Mouse (Mus musculus) myocyte (in vitro differentiated cells): ENCODE measurements around the gene Gk. TPM values are rescaled to one million over a fixed set of nuclear protein-coding genes. Genes with fewer than 3 reads are reported as not detected.

Source experiments
- H3K27me3 ChIP-seq: one replicate; pipeline ENCODE4 v1.6.1; 2011; ENCODE audit not compliant: control insufficient read depth, insufficient read depth, insufficient read length
- H3K36me3 ChIP-seq: one replicate; pipeline ENCODE4 v1.6.1; 2011; ENCODE audit not compliant: control insufficient read depth, insufficient read depth
- H3K4me2 ChIP-seq: one replicate; pipeline ENCODE4 v1.6.1; 2011; ENCODE audit warnings: low read depth, control low read depth
- H3K4me3 ChIP-seq: one replicate; pipeline ENCODE4 v1.5.1; 2011; ENCODE audit warnings: mild to moderate bottlenecking, control low read depth, moderate library complexity
- H3K79me2 ChIP-seq: one replicate; pipeline ENCODE4 v1.6.1; 2011; ENCODE audit not compliant: control insufficient read depth, insufficient read depth
- H3ac ChIP-seq: one replicate; pipeline ENCODE4 v1.6.1; 2011; ENCODE audit not compliant: control insufficient read depth, insufficient read length
- CEBPB ChIP-seq: IDR thresholded peaks from 2 replicates; pipeline ENCODE4 v1.6.1; 2011; ENCODE audit warnings: mild to moderate bottlenecking, moderate library complexity; ENCODE audit not compliant: poor library complexity, insufficient read depth, severe bottlenecking
- E2F4 ChIP-seq: IDR thresholded peaks from one replicate; pipeline ENCODE4 v1.6.1; 2011; ENCODE audit warnings: mild to moderate bottlenecking, control low read depth, moderate library complexity; ENCODE audit not compliant: insufficient read depth
- MAX ChIP-seq: IDR thresholded peaks from one replicate; pipeline ENCODE4 v1.6.1; 2011; ENCODE audit warnings: low read depth, mild to moderate bottlenecking, control low read depth
- MYOD1 ChIP-seq, 3 experiments: IDR thresholded peaks; one replicate each; pipeline ENCODE4 v1.6.1; 2011; ENCODE audit warnings: control low read depth in 2 of 3, low read depth in 2 of 3, mild to moderate bottlenecking in 2 of 3, moderate library complexity in 1 of 3; ENCODE audit not compliant: insufficient read length in 2 of 3, control insufficient read depth in 1 of 3
- MYOG ChIP-seq, 3 experiments: IDR thresholded peaks; one replicate each; pipeline ENCODE4 v1.6.1; 2011; ENCODE audit warnings: control low read depth in 2 of 3, low read depth in 2 of 3, mild to moderate bottlenecking in 2 of 3; ENCODE audit not compliant: insufficient read length in 2 of 3, control insufficient read depth in 1 of 3, insufficient read depth in 1 of 3
- POLR2A ChIP-seq: IDR thresholded peaks from one replicate; pipeline ENCODE4 v1.6.1; 2011; ENCODE audit warnings: low read depth, mild to moderate bottlenecking, control low read depth, moderate library complexity; ENCODE audit not compliant: insufficient read length
- POLR2AphosphoS2 ChIP-seq: IDR thresholded peaks from one replicate; pipeline ENCODE4 v1.6.1; 2011; ENCODE audit warnings: low read depth, control low read depth; ENCODE audit not compliant: insufficient read length
- REST ChIP-seq: IDR thresholded peaks from one replicate; pipeline ENCODE4 v1.6.1; 2011; ENCODE audit warnings: mild to moderate bottlenecking, control low read depth, moderate library complexity; ENCODE audit not compliant: insufficient read depth, insufficient read length
- SRF ChIP-seq: IDR thresholded peaks from one replicate; pipeline ENCODE4 v1.6.1; 2011; ENCODE audit warnings: low read depth; ENCODE audit not compliant: control insufficient read depth, insufficient read length
- TCF12 ChIP-seq: IDR thresholded peaks from one replicate; pipeline ENCODE4 v1.6.1; 2011; ENCODE audit warnings: mild to moderate bottlenecking, control low read depth; ENCODE audit not compliant: poor library complexity, insufficient read depth, severe bottlenecking
- TCF3 ChIP-seq: IDR thresholded peaks from one replicate; pipeline ENCODE4 v1.6.1; 2011; ENCODE audit warnings: low read depth, control low read depth; ENCODE audit not compliant: insufficient read length
- USF1 ChIP-seq: IDR thresholded peaks from one replicate; pipeline ENCODE4 v1.6.1; 2011; ENCODE audit warnings: low read depth, mild to moderate bottlenecking, control low read depth, moderate library complexity
- polyA plus RNA-seq: library from polyadenylated mRNA; unstranded; fragments of >200 nt; fragmentation: generic; extraction: Trizol; gene quantifications from one replicate; pipeline ENCODE4 v1.2.1, GENCODE M21; 2012; ENCODE audit warnings: missing spikeins

The Gk gene
- polyA plus RNA-seq, 1 experiment = 1.6 TPM

- Histone ChIP-seq H3K4me3 (no peak overlapping the region), H3K4me2 (no peak overlapping the region), H3K79me2 (no peaks in the 10 kb centered on the region), H3K36me3 (no peaks in the 10 kb centered on the region), H3ac (no peak overlapping the region), H3K27me3 (no peaks in the 10 kb centered on the region)
- TF ChIP-seq CEBPB (no peak), POLR2AphosphoS2 (no peak), REST (no peak), TCF3 (no peak), MAX (no peak), POLR2A (no peak), MYOD1 (IDR thresholded peaks at IDR 0.05; ENCODE audit: control insufficient read depth in 1 of 3, insufficient read length in 2 of 3, low read depth in 2 of 3) (no peak), TCF12 (no peak), E2F4 (no peak), MYOG (IDR thresholded peaks at IDR 0.05; ENCODE audit: control insufficient read depth in 1 of 3, insufficient read depth in 1 of 3, insufficient read length in 2 of 3, low read depth in 2 of 3) (no peak), SRF (no peak), USF1 (no peak)
Measured at GRCm38 (mm10) chrX:85756005-85756404, 20.6 kb downstream of the Gk start.

- Histone ChIP-seq H3K79me2 (no peaks in the 10 kb centered on the region), H3K4me2 (no peak overlapping the region), H3K36me3 (no peaks in the 10 kb centered on the region), H3K4me3 (no peak overlapping the region), H3ac (no peak overlapping the region), H3K27me3 (no peaks in the 10 kb centered on the region)
- TF ChIP-seq REST = no peak
- TF ChIP-seq TCF12 = no peak
- TF ChIP-seq POLR2A = no peak
- TF ChIP-seq MYOG (IDR thresholded peaks at IDR 0.05; ENCODE audit: control insufficient read depth in 1 of 3, insufficient read depth in 1 of 3, insufficient read length in 2 of 3, low read depth in 2 of 3) = no peak
- no peak for TF ChIP-seq SRF
- no peak for TF ChIP-seq MAX
- TF ChIP-seq MYOD1 (IDR thresholded peaks at IDR 0.05; ENCODE audit: control insufficient read depth in 1 of 3, insufficient read length in 2 of 3, low read depth in 2 of 3) = no peak
- no peak for TF ChIP-seq E2F4
- no peak for TF ChIP-seq POLR2AphosphoS2
- TF ChIP-seq USF1 = no peak
- no peak for TF ChIP-seq CEBPB
Measured at GRCm38 (mm10) chrX:85743837-85744236, 32.8 kb downstream of the Gk start.

GRCm38 (mm10) chrX:85733228-85733627, 43.4 kb downstream of the Gk start:
- H3K36me3 ChIP-seq = peaks cover 3% of the 10 kb centered on the region
- H3K4me2 ChIP-seq = no peak overlapping the region
- no peak overlapping the region for H3ac ChIP-seq
- TF ChIP-seq REST (no peak), SRF (no peak), CEBPB (no peak), MYOD1 (IDR thresholded peaks at IDR 0.05; ENCODE audit: control insufficient read depth in 1 of 3, insufficient read length in 2 of 3, low read depth in 2 of 3) (no peak), TCF12 (no peak), MYOG (IDR thresholded peaks at IDR 0.05; ENCODE audit: control insufficient read depth in 1 of 3, insufficient read depth in 1 of 3, insufficient read length in 2 of 3, low read depth in 2 of 3) (no peak)
- no peaks in the 10 kb centered on the region for H3K27me3 ChIP-seq
- H3K79me2 ChIP-seq = no peaks in the 10 kb centered on the region
- H3K4me3 ChIP-seq = no peak overlapping the region

GRCm38 (mm10) chrX:85731133-85731938, 45.3 kb downstream of the Gk start:
- Histone ChIP-seq H3K27me3 (no peaks in the 10 kb centered on the region), H3K36me3 (peaks cover 3% of the 10 kb centered on the region), H3K4me2 (no peak overlapping the region), H3ac (no peak overlapping the region), H3K79me2 (no peaks in the 10 kb centered on the region), H3K4me3 (no peak overlapping the region)
- TF ChIP-seq MYOD1 (IDR thresholded peaks at IDR 0.05; ENCODE audit: control insufficient read depth in 1 of 3, insufficient read length in 2 of 3, low read depth in 2 of 3) (no peak), POLR2AphosphoS2 (no peak), REST (no peak), SRF (no peak), MYOG (IDR thresholded peaks at IDR 0.05; ENCODE audit: control insufficient read depth in 1 of 3, insufficient read depth in 1 of 3, insufficient read length in 2 of 3, low read depth in 2 of 3) (no peak), CEBPB (no peak), POLR2A (no peak), E2F4 (no peak), TCF3 (no peak), TCF12 (no peak), USF1 (no peak), MAX (no peak)
